Mouse (Mus musculus): ENCODE measurements around the gene Kdm6a. TPM values are rescaled to one million over a fixed set of nuclear protein-coding genes. Genes with fewer than 3 reads are reported as not detected.

Gene Kdm6a
- polyA plus RNA-seq, 1 experiment from 2014 or later: 9.0 TPM

GRCm38 (mm10) chrX:18179492-18179891, 17.1 kb downstream of the Kdm6a start:
- Histone ChIP-seq H3K9ac (ENCODE audit: low read length) (no peak overlapping the region), H3K4me3 (ENCODE audit: low read depth, low read length) (no peak overlapping the region), H3K27ac (replicated peaks) (no peak overlapping the region), H3K4me1 (replicated peaks; ENCODE audit: control insufficient read depth, insufficient read depth) (no peaks in the 10 kb centered on the region), H3K27me3 (ENCODE audit: control insufficient read depth, insufficient read depth, low read length) (no peaks in the 10 kb centered on the region), H3K36me3 (ENCODE audit: control insufficient read depth, insufficient read depth, low read length) (no peaks in the 10 kb centered on the region), H3K9me3 (ENCODE audit: control insufficient read depth, low read length) (no peaks in the 10 kb centered on the region), H3K4me2 (replicated peaks; ENCODE audit: low read depth) (no peak overlapping the region)
- no peak for ATAC-seq (ENCODE audit: low FRiP score, low TSS enrichment)
- no peak for DNase-seq (ENCODE audit: low spot score)
- TF ChIP-seq EP300 (optimal IDR thresholded peaks at IDR 0.05) (no peak), CTCF (IDR thresholded peaks at IDR 0.05; ENCODE audit: low read depth) (no peak)
- WGBS: 65% methylated on average over 1 of the region's 1 CpGs

GRCm38 (mm10) chrX:18187203-18187602, 24.8 kb downstream of the Kdm6a start:
- Histone ChIP-seq H3K36me3 (ENCODE audit: control insufficient read depth, insufficient read depth, low read length) (no peaks in the 10 kb centered on the region), H3K9ac (ENCODE audit: low read length) (no peak overlapping the region), H3K27ac (replicated peaks) (no peak overlapping the region), H3K4me2 (replicated peaks; ENCODE audit: low read depth) (no peak overlapping the region), H3K4me1 (replicated peaks; ENCODE audit: control insufficient read depth, insufficient read depth) (no peaks in the 10 kb centered on the region), H3K4me3 (ENCODE audit: low read depth, low read length) (no peak overlapping the region), H3K27me3 (ENCODE audit: control insufficient read depth, insufficient read depth, low read length) (no peaks in the 10 kb centered on the region), H3K9me3 (ENCODE audit: control insufficient read depth, low read length) (no peaks in the 10 kb centered on the region)
- TF ChIP-seq EP300 (optimal IDR thresholded peaks at IDR 0.05): no peak
- TF ChIP-seq CTCF (IDR thresholded peaks at IDR 0.05; ENCODE audit: low read depth): no peak
- DNase-seq (ENCODE audit: low spot score) (no peak), ATAC-seq (ENCODE audit: low FRiP score, low TSS enrichment) (no peak)

GRCm38 (mm10) chrX:18188293-18188692, 25.9 kb downstream of the Kdm6a start:
- H3K27ac ChIP-seq (replicated peaks): no peak overlapping the region
- H3K4me2 ChIP-seq (replicated peaks; ENCODE audit: low read depth): no peak overlapping the region
- ATAC-seq (ENCODE audit: low FRiP score, low TSS enrichment) (no peak), DNase-seq (ENCODE audit: low spot score) (no peak)
- no peaks in the 10 kb centered on the region for H3K9me3 ChIP-seq (ENCODE audit: control insufficient read depth, low read length)
- no peak overlapping the region for H3K4me3 ChIP-seq (ENCODE audit: low read depth, low read length)
- TF ChIP-seq EP300 (optimal IDR thresholded peaks at IDR 0.05) (no peak), CTCF (IDR thresholded peaks at IDR 0.05; ENCODE audit: low read depth) (no peak)
- H3K4me1 ChIP-seq (replicated peaks; ENCODE audit: control insufficient read depth, insufficient read depth): no peaks in the 10 kb centered on the region
- no peaks in the 10 kb centered on the region for H3K36me3 ChIP-seq (ENCODE audit: control insufficient read depth, insufficient read depth, low read length)
- no peaks in the 10 kb centered on the region for H3K27me3 ChIP-seq (ENCODE audit: control insufficient read depth, insufficient read depth, low read length)
- 82% methylated on average over 2 of the region's 2 CpGs for WGBS
- no peak overlapping the region for H3K9ac ChIP-seq (ENCODE audit: low read length)

- Histone ChIP-seq H3K36me3 (ENCODE audit: control insufficient read depth, insufficient read depth, low read length) (no peaks in the 10 kb centered on the region), H3K27ac (replicated peaks) (no peak overlapping the region), H3K9ac (ENCODE audit: low read length) (no peak overlapping the region), H3K4me1 (replicated peaks; ENCODE audit: control insufficient read depth, insufficient read depth) (no peaks in the 10 kb centered on the region), H3K4me3 (ENCODE audit: low read depth, low read length) (no peak overlapping the region), H3K4me2 (replicated peaks; ENCODE audit: low read depth) (no peak overlapping the region), H3K27me3 (ENCODE audit: control insufficient read depth, insufficient read depth, low read length) (no peaks in the 10 kb centered on the region), H3K9me3 (ENCODE audit: control insufficient read depth, low read length) (no peaks in the 10 kb centered on the region)
- no peak for ATAC-seq (ENCODE audit: low FRiP score, low TSS enrichment)
- DNase-seq (ENCODE audit: low spot score): no peak
- 85% methylated on average over 1 of the region's 1 CpGs for WGBS
- TF ChIP-seq EP300 (optimal IDR thresholded peaks at IDR 0.05) (no peak), CTCF (IDR thresholded peaks at IDR 0.05; ENCODE audit: low read depth) (no peak)
Measured at GRCm38 (mm10) chrX:18239572-18239971, 77.2 kb downstream of the Kdm6a start.

GRCm38 (mm10) chrX:18250621-18251020, 88.2 kb downstream of the Kdm6a start:
- ATAC-seq (ENCODE audit: low FRiP score, low TSS enrichment): no peak
- H3K4me2 ChIP-seq (replicated peaks; ENCODE audit: low read depth): no peak overlapping the region
- WGBS: 85% methylated on average over 4 of the region's 4 CpGs
- DNase-seq (ENCODE audit: low spot score): no peak
- H3K27me3 ChIP-seq (ENCODE audit: control insufficient read depth, insufficient read depth, low read length): no peaks in the 10 kb centered on the region
- H3K4me3 ChIP-seq (ENCODE audit: low read depth, low read length): no peak overlapping the region
- no peak overlapping the region for H3K27ac ChIP-seq (replicated peaks)
- TF ChIP-seq EP300 (optimal IDR thresholded peaks at IDR 0.05): no peak
- TF ChIP-seq CTCF (IDR thresholded peaks at IDR 0.05; ENCODE audit: low read depth): no peak
- no peak overlapping the region for H3K9ac ChIP-seq (ENCODE audit: low read length)
- no peaks in the 10 kb centered on the region for H3K4me1 ChIP-seq (replicated peaks; ENCODE audit: control insufficient read depth, insufficient read depth)
- no peaks in the 10 kb centered on the region for H3K9me3 ChIP-seq (ENCODE audit: control insufficient read depth, low read length)
- peaks cover 3% of the 10 kb centered on the region; the same call in 1 of the 2 replicates for H3K36me3 ChIP-seq (ENCODE audit: control insufficient read depth, insufficient read depth, low read length)

- Histone ChIP-seq H3K36me3 (ENCODE audit: control insufficient read depth, insufficient read depth, low read length) (peaks cover 7% of the 10 kb centered on the region; the same call in 1 of the 2 replicates), H3K27me3 (ENCODE audit: control insufficient read depth, insufficient read depth, low read length) (no peaks in the 10 kb centered on the region), H3K9me3 (ENCODE audit: control insufficient read depth, low read length) (no peaks in the 10 kb centered on the region), H3K27ac (replicated peaks) (no peak overlapping the region), H3K4me3 (ENCODE audit: low read depth, low read length) (no peak overlapping the region), H3K9ac (ENCODE audit: low read length) (no peak overlapping the region), H3K4me2 (replicated peaks; ENCODE audit: low read depth) (no peak overlapping the region), H3K4me1 (replicated peaks; ENCODE audit: control insufficient read depth, insufficient read depth) (no peaks in the 10 kb centered on the region)
- DNase-seq (ENCODE audit: low spot score): peak; percentile 17
- TF ChIP-seq CTCF (IDR thresholded peaks at IDR 0.05; ENCODE audit: low read depth): peak; percentile 92
- no peak for TF ChIP-seq EP300 (optimal IDR thresholded peaks at IDR 0.05)
- ATAC-seq (ENCODE audit: low FRiP score, low TSS enrichment): peak; percentile 68; the same call in 1 of the 2 replicates
- 18% methylated on average over 4 of the region's 4 CpGs for WGBS
Measured at GRCm38 (mm10) chrX:18254767-18255166, 92.4 kb downstream of the Kdm6a start.

Data from stomach, postnatal 0 days (tissue).